Mouse (Mus musculus) frontal cortex, postnatal 36 days (tissue): ENCODE measurements at regions not wholly inside any gene's neighbourhood (a gene's known extent, or its start where the extent isn't known, plus 50 kb on each side); places are given as distances from the start of the nearest gene placed in this dataset.
A peak's percentile ranks its signal among the peaks of the same experiment; 100 is the strongest.
"Not testable (repeated sequence)": the region's sequence is repeated elsewhere in the genome, so short reads cannot be mapped to it uniquely, and the experiment has no call there.

Experiments used
- DNase-seq, 2 experiments: peaks; one replicate each; pipeline ENCODE4 v3.0.0; 2022; ENCODE audit warnings: low spot score in 2 of 2

GRCm38 (mm10) chr6:24384193-24384888 lies 130.5 kb downstream of the Iqub start:
- peak in 1 of 2 experiments; percentile 14 for DNase-seq

DNA sequence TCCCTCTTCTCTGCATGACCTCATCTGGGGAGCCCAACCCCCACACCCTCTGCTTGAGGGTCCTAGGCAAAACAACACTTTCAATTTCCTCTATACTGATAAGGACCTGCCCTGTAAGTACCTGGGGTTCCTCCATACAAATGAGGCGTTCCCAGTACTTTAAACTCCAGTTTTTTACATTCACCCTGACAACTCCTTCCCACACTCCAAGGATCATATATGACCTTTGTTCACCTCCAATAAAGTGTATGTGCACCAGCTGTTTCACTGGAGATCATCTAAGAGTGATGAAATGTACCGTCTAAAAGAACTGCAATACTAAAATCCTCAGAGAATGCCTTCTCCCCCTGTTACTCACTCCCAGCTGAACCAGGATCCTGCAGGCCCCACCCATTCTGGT lies 135.0 kb downstream of the Iqub start:
- DNase-seq: no peak

- no peak for DNase-seq
Observed at GRCm38 (mm10) chr6:24376728-24377127, 138.1 kb downstream of the Iqub start.

DNA sequence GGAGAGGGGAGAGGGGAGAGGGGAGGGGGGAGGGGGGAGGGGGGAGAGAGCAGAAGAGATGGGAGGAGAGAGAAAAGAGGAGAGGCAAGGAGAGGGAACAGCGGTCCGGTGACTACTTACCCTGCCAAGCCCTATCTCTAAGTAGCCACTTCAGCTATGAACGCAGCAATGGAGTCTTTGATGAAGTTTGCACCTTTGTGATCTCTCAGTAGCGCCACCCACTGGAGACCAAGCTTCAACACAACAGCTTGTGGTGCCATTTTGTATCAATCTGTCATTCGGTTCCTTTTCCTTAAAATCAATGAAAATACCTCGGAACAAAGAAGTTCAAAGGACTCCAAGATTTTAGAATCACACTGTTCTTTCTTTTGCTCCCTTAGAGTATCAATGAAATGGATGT lies 141.7 kb downstream of the Iqub start:
- no peak for DNase-seq

GRCm38 (mm10) chr6:24371680-24372079 lies 143.2 kb downstream of the Iqub start:
- no peak for DNase-seq

DNA sequence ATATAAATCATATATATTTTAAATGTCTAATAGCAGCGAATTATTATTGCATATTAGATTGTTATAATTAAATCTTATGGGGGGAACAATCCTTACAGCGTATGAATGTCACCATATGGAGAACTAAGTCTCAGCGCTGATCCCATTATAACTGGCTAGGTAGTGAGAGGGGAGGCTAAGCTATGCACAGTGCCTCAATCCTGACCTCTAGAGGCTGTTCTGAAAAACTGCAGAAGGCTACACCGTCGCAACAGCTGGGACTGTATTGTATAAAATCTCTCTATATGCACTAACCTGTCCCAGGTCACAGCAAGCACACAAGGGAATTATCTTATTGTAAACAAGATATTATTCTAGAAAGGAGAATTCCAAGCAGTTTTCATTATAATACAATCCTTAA lies 164.0 kb downstream of the Iqub start:
- DNase-seq: peak; percentile 20 to 53

GRCm38 (mm10) chr6:24348481-24349062 lies 166.3 kb downstream of the Iqub start:
- DNase-seq: no peak

- DNase-seq: no peak
Observed at GRCm38 (mm10) chr6:24347745-24348480, 167.0 kb downstream of the Iqub start.

DNA sequence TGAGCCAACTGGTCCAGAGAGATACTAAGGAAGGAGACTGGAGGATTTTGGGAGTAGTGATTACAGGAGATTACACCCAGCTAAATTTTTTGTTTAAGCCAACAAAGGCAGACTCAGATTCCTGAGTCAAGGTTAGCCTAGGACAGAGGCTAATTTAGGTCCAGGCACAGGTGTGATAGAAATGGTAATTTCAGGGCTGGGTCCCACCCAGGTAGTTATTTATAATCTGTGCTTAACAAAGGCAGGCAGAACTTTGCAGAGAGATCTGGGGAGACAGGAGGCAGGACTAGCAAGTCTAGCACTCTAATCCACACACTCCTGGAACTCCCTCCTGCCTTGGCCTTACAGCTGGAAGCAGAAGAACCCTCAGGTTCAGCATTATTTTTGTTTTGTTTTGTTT lies 172.4 kb downstream of the Iqub start:
- DNase-seq: no peak

DNA sequence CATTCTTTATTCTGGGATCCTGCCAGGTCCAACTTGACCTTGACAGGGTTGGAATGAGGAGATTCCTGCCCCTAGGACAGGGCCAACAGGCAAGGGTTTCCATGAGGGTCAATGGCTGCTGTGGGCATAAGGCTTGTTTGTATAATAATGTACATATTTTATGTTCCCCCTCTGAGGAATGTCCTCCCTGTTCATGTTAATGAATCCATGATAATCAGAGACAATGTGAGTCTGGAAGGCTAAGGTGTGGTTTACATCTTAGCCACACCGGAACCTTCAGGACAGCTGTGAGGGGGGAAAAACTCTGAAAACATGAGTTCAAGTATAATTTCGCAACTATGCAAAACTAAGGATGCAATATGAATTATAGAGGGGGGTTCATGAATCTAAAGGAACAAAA lies 172.8 kb downstream of the Iqub start:
- no peak for DNase-seq

GRCm38 (mm10) chr6:24340107-24340506 lies 172.2 kb upstream of the Slc13a1 start:
- not testable (repeated sequence) for DNase-seq

DNA sequence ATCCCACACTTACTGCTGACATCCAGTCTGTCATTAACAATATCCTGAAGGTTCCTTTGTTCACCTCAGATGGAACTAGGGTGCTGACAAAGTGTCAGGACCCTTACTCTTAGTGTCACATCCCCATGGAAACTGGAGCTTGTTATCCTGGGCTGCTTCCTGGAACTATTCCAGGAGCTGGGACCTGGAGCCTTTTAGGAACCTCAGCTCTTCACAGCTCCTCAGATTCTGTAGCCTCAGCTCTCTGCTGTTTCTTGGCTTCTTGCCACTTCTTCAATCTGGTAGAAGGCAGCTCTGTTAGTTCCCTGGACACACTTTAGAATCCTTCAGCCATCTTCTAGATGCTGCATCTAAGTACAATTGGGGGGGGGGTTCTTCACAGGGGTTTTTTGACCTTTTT lies 157.3 kb upstream of the Slc13a1 start:
- peak in 1 of 2 experiments; percentile 40 for DNase-seq

DNA sequence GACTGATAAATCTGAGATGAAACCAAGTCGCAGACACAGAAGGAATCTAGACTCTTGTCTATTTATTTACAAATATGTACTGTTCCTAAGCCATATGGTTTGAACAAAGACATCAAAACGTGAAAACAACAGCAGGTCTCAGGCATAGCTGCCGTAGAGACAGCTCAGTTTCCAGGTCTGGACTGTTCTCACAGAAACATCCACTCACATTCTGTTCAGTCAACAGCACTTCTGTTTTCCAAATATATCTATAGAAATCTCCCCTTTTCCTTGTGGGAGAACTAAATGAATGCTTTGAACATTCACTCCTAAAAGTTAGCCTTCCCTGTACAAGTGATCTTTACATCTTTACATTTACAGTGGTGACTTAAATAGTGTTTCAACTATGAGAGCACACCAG lies 156.8 kb upstream of the Slc13a1 start:
- DNase-seq: peak in 1 of 2 experiments; percentile 28

DNA sequence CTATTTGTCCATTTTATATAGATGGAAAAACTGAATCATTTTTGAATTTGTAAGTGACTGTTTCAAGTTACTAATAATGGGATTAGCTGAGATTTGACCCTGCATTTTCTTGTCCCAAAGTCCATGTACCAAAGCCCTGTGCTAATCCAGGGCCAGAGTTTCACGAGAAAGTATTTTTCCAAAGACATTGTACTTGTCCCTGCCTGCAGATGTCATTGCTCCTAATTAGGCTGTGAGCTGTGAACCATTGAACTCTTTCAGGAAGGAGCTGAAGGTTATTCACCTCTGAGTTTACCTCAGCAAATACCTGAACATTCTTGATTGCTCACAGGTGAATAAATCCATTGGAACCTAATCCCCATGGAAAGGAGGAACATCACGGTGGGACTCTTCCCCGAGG lies 154.5 kb upstream of the Slc13a1 start:
- DNase-seq: no peak

DNA sequence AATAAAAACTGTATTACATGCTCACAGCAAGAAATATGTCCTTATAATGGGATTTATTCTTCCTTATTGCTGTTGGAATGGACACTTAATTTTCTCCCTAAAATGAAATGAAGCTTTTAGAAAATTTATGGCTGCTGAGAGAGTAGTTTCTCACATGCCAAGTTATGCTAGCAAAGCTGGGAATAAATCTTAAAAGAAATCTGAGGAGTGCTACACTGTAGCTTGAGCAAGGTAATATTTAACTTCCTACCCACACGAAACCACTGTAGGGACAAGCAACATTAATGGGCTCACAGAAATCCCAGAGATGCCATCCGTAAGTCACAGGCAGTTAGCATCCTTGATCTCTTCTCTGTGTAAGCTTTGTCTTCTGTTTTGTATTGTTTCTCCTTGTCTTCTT lies 151.0 kb upstream of the Slc13a1 start:
- DNase-seq: no peak

- DNase-seq: no peak
Observed at GRCm38 (mm10) chr6:24310675-24311074, 142.8 kb upstream of the Slc13a1 start.

GRCm38 (mm10) chr6:24309810-24310209 lies 141.9 kb upstream of the Slc13a1 start:
- DNase-seq: no peak

DNA sequence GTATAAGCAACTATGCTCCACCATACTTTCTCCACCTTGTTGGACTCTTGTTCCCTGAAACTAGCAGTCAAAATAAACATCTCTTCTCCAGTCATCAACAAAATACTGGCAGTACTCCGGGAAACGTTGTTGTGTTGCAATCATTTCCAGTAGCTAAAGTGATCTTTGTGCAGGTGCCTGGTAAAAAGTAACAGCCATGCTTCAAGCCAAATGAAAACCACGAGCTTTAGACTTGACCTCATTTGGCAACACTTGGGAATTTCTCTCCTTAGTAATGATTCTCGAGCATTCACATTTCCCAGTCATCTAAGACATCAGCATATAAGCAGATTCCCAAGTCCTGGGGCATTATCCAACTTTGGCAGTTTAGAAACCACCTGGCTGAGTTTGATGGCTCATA lies 133.8 kb upstream of the Slc13a1 start:
- DNase-seq: no peak

GRCm38 (mm10) chr6:24301146-24301545 lies 133.3 kb upstream of the Slc13a1 start:
- no peak for DNase-seq

DNA sequence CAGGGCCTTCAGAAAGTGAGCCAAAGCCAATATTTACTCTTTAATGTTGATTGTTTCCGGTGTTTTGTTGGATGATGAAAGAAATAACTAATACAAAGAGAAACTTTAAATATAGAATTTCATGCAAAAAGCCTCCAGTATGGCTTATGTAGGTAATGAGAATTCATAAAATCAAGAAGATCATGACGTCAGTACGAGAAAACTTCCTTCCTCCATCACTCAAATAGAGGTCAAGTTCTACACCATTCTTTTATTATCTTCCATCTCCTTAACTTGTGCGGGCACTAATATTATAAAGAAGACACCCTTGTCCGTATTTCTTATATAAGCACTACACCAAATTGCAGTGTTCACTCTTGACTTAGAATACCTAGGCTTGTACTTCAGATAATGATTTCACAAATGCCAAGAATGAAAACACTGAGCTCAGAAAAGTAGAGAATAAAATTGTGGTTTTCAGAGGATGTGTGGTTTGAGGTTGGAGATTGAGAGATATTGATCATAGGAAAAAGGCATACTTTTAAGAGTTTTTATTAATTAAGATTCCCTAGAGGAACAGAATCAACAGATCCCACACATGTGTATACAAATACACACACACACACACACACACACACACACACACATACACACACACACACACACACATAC lies 130.8 kb upstream of the Slc13a1 start:
- no peak for DNase-seq

DNA sequence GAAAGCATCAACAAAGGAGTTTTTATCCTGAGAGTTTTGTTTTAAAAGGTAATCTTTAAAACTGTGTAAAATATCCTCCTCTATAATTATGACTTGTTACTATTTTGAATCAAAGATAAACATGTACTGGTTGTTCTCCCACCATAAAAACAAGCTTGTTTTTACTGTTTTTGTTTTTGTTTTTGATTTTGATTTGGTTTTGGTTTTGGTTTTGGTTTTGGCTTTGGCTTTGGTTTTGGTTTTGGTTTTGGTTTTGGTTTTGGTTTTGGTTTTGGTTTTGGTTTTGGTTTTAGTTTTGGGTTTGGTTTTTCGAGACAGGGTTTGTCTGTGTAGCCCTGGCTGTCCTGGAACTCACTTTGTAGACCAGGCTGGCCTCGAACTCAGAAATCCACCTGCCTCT lies 120.9 kb upstream of the Slc13a1 start:
- DNase-seq: not testable (repeated sequence)

GRCm38 (mm10) chr6:24272821-24273220 lies 104.9 kb upstream of the Slc13a1 start:
- DNase-seq: peak in 1 of 2 experiments; percentile 10
